Mouse (Mus musculus): ENCODE data around the gene Dr1.
"Not testable (repeated sequence)": the region's sequence is repeated elsewhere in the genome, so short reads cannot be mapped to it uniquely, and the experiment has no call there.

Gene Dr1

DNA sequence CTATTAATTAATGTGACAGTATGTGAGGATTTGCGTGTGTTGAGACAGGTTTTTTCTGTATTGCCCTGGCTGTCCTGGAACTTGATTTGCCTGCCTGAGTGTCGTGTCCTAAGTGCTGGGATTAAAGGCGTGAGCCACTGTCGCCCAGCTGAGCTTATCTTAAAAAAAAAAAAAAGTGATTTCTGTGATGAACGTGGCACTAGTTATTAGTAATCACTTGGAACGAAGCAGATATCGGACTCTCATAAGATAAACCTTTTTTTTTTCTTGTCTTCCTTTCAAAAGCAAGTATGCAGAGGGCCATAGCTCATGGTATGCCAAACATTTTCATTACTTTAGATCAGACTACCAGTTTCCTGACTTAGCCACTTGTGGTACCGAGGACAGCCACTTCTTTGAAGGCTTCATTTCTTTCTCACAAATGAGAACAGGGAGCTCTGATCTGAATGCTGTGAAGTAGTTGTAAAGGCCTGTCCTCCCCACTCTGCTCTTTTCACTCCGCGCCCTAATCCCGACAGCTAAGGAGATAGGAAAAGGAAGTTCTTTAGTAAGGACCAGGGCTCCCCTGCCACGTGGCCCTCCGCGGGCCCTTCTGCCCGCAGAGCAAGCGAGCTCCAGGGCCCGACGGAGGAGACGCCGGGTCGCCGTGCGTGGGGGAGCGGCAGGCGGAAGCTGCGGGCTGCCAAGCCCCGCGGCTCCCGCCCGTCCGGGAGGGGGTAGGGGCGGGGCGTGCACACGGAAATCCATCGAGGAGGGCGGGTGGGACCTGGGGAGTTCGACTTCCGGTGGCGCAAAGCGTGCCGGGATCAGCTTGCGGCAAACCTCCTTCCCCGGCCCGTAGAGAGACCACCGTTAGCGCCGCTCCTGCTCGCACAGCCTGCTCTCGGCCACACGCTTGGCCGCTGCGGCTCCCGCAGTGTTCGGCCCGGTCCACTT lies at the start of gene Dr1:
Gene Dr1, plus strand, starts transcription at position 771 of the 936 bp plus-strand sequence.
- DNase-seq (ENCODE audit: low spot score in 2 of 2): peak; percentile 88 to 90

DNA sequence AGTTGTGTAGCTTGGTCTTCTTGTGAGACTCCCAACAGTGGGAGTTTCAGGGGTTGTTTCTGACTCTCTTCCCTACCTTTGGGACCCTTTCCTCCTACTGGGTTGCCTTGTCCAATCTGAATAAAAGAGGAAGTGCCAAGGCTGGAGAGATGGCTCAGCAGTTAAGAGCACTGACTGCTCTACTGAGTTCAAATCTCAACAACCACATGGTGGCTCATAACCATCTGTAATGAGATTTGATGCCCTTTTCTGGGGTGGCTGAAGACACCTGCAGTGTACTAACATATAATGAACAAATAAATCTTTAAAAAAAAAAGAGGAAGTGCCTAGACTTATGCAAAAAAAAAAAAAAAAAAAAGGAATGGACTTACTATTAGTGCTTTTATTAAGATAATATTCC lies 44.6 kb upstream of the Dr1 start:
- DNase-seq (ENCODE audit: low spot score in 2 of 2): peak in 1 of 2 experiments; percentile 8

DNA sequence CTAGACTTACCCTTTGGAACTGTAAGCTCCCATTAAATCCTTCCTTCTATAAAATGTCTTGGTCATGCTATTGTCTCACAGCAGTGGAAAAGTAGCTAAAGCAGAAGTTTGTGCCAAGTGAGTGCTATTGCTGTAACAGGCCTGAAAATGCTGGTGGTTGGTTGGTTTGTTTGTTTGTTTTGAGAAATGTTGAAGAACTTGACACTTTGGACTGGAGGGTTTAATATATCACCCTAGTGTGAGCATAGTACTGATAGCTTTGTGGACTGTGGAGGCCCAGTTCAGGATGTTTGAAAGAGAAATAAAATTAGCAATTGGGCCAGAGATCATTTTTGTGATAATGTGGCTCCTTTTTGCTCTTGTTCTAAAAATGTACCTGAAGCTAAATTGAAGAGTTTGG lies 42.5 kb upstream of the Dr1 start:
- DNase-seq (ENCODE audit: low spot score in 2 of 2): no peak

DNA sequence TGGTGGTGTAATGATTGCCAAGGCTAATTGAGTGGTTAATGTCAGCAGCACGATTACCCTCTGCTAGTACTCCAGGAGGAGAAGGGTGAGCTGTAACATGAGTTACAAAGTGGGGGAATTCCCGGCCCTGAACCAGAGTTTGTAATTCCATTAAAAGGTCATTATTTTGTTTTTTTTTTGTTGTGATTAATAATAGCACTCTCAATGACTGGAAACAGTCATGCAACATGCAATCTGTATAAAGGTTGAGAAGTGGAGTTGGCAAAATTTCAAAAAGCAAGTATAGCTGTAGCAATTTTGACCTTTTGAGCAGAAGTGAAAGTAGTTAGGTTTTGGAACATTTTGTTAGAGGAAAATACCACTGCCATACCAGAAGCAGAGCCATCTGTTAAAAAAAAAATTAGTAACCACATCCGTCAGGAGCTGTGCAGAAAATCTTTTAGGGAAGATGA lies 22.4 kb upstream of the Dr1 start:
- peak; percentile 6 to 32 for DNase-seq (ENCODE audit: low spot score in 2 of 2)

DNA sequence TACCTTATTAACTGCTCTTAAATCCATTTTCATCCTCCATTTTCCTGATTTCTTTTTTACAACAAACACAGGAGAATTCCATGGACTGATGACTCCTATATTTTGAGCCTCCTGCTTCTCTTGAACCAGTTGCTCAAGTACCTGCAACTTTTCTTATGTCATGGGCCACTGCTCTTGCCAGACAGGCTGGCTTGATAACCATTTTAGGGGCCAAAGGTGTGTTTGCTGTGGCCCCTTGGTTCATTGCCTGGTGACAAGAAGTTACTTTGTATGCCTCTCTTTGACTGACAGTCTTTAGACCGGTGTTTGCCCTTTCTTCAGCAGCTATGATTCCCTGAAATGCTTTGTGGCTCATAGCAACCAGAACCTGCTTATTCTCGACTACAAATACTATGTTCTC lies 18.7 kb upstream of the Dr1 start:
- DNase-seq (ENCODE audit: low spot score in 2 of 2): no peak

DNA sequence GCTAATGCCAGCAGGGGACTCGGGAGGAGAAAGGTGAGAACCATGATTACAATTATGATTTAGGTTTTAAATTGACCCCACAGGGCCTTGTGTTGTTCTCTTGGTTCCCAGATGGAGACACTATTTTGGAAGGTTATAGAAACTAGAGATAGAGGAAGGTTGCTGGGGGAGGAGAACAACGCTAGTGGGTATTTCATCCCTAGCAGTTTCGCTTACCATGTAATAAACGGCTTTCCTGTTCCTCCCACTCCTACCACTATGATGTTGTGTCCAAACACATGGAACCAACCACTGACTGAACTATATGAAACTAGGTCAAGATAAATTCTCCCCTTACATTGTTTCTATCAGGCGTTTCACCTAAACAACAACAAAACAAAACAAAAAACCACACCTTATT lies 13.4 kb upstream of the Dr1 start:
- DNase-seq (ENCODE audit: low spot score in 2 of 2): no peak

DNA sequence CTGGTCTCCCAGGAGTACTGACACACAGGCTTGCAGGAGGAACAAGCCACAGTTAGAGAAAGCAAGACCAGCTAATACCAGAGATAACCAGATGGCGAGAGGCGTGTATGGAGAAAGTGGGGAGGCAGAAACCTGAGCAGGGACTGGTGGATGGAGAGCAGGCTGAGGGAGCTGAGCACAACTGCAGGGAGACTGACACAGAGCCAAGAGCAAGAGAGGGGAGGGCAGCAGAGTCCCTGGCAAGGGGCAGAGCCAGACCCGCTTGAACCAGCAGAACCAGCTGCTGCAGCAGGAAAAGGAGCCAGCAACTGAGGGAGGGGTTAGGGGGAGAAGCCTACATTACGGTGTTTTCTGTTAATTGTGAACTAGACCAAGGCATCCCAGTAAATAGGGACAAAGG lies 6.0 kb upstream of the Dr1 start:
- peak; percentile 30 to 49 for DNase-seq (ENCODE audit: low spot score in 2 of 2)

DNA sequence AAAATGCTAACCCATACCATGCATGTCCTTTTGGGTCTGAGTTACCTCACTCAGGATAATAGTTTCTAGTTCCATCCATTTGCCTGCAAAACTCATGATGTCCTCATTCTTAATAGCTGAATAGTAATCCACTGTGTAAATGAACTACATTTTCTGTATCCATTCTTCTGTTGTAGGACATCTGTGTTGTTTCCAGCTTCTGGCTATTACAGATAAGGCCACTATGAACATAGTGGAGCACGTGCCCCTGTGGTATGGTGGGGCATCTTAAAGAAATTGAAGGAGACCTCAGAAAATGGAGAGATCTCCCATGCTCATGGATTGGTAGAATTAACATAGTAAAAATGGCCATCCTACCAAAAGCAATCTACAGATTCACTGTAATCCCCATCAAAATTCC lies 4.9 kb upstream of the Dr1 start:
- DNase-seq (ENCODE audit: low spot score in 2 of 2): not testable (repeated sequence)

DNA sequence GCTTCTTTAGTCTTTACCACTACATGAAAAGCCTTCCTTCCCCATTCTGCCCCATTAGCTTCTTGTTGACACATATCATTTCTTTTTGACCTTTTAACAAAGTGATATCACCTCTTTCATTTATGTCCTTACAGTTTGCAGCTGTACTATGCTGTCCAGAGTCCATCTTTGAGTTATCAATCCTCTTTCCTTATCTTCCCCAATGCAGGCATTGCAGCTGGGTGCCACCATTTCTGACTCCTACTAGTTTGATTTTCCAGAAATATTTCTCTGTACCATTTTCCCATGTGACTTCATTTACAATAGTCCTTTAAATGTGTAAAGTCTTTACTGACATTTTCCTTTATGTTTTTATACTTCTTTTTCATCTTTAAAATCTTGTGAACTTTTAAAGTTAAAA lies 1.7 kb upstream of the Dr1 start:
- DNase-seq (ENCODE audit: low spot score in 2 of 2): no peak

DNA sequence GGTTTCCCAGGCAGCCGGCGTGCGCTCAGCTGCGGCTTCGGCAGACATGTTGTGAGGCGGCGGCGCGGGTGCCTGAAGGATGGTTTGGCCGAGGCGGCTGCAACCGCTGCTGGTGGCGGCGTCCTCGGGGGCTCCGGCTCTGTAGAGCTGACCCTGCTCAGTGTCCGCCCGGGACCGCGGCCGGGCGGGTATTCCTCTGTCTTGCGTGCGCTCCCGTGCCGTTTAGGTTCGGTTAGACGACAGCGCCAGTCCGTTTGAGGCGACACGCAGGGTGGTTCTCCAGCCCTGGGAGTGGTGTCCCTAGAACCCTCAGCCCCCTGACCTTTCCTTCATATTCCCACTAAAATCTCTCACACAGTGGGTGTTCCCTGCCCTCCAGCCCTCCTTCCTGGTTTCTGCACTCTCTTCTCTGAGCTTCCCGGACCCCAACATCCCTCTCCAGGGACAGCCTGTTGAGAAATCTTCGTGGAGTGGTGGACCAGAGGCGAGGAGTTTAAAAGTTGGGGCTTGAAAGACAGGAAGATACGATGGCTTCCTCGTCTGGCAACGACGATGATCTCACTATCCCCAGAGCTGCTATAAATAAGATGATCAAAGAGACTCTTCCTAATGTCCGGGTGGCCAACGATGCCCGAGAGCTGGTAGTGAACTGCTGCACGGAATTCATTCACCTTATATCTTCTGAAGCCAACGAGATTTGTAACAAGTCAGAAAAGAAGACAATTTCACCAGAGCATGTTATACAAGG lies 540 bp downstream of the Dr1 start:
- no peak for DNase-seq (ENCODE audit: low spot score in 2 of 2)

DNA sequence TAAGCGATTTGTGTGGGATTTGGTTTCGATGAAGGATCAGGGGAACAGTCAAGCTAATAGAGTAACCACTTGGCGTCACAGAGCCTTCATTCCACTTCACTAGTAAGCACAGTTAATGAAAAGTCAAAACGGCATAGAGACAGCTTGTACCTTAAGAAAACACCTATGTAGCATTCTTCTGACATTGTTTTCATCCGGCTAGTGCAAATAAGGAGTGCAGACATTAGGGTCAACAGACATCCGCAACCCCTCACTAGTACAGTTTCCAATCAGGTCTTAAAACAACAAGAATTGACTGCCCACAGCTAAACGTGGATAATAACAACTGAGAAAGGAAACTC lies 1.1 kb downstream of the Dr1 start:
- DNase-seq (ENCODE audit: low spot score in 2 of 2): no peak

DNA sequence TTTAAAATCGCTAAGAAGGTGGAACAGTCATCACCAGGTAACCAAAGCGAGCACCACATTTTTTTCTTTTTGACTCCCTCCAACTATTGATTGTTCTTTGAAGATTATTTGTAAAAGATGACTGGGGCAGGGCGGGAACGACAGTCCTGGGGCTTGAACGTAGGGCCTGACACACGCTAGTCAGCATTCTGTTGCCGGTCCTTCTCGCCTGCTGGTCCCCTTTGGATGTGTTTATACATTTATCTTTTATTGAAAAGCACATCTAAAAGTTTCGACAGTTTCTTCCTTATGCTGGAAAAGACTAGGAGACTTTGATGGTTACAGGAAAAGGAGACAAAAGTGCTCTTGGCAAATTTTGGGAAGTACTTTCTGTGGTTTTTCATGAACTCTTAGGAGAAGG lies 1.7 kb downstream of the Dr1 start:
- DNase-seq (ENCODE audit: low spot score in 2 of 2): no peak

DNA sequence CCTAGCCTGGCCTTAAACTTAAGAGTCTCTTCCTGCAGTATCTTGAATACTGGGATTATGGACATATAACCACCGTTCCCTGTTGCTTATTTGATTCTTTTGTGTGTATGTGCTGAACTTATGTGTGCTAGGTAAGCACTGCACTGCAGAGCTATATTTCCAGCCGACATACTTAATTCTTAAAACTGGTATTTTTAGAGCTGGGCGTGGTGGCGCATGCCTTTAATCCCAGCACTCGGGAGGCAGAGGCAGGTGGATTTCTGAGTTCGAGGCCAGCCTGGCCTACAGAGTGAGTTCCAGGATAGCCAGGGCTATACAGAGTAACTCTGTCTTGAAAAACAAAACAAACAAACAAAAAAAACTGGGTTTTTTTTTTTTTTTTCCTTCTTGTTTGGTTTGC lies 2.6 kb downstream of the Dr1 start:
- DNase-seq (ENCODE audit: low spot score in 2 of 2): not testable (repeated sequence)

DNA sequence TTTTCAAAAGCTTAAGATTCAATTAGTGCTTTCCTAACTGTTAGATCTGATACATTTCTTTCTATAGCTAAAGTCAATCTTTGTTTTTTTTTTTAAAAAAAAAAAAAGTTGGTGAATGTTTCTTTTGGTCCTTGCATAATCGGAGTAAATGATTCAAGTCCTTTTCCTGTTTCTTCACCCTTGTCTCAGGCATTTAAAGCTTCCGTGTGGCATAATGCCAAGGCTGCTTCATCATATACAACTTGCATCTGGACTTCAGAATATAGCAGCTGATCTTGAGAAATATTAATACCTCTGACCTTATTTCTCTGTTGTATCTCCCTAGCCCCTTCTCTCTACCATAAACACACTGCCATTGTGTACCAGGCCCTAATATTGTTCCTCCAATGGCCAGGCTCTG lies 18.3 kb downstream of the Dr1 start:
- DNase-seq (ENCODE audit: low spot score in 2 of 2): no peak

DNA sequence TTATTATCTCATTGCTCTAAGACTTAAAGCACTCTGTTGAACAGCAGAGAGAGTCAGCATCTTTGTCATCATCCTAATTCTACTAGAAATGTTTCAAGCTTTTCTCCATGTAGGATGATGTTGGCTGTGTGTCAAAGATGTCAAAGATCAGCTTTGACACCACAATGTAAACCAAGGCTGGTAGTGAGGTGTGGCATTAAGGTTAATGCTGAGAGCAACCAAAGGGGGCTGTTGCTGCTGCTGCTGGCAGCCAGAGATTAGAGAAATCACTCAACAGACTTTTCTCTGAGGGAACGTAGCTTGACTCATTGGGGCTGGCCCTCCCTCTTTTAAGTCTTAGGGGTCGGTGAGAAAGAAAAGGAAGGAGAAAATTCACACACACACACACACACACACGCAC lies 32.9 kb downstream of the Dr1 start:
- no peak for DNase-seq (ENCODE audit: low spot score in 2 of 2)

DNA sequence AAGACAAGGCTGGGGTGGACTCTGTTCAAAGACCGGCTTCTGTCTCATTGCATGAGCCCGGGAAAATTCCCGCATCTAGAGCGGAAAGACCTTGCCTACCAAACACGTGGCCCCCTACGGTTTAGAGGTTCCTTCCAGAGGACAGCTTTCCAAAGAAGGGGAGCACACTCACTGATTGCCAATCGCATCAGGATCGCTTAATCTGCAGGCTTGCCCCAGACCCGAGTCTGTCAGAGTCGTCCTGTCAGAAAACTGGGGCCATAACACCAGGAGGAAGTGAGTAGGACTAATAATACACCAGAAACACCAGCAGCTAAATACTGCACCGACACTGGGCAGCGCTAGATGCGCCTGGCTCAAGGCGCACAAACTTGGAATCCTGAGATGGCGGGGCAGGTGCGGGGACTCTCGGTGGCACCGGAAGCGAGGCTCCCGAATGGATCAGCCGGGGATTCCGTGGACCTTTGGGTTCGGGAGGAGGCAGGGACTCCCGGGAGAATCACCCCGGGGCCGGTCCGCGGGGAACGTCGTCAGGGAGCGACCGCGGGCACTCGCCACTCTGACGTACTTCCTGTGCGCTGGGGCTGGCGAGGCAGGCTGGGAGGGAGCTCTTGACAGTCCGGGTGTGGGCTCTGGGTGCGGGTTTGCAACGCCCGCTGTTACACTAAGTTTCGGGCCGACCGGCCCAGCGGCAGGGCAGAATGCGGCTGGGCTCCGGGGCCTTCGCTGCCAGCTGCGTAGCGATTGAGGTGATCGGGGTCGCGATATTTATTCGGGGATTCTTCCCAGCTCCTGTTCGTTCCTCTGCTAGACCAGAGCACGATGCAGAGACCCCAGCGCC lies 43.7 kb downstream of the Dr1 start, which contains the start of gene Pigg:
Gene Pigg, plus strand, starts transcription at position 386 of the 841 bp plus-strand sequence.
- DNase-seq (ENCODE audit: low spot score in 2 of 2): peak; percentile 88

DNA sequence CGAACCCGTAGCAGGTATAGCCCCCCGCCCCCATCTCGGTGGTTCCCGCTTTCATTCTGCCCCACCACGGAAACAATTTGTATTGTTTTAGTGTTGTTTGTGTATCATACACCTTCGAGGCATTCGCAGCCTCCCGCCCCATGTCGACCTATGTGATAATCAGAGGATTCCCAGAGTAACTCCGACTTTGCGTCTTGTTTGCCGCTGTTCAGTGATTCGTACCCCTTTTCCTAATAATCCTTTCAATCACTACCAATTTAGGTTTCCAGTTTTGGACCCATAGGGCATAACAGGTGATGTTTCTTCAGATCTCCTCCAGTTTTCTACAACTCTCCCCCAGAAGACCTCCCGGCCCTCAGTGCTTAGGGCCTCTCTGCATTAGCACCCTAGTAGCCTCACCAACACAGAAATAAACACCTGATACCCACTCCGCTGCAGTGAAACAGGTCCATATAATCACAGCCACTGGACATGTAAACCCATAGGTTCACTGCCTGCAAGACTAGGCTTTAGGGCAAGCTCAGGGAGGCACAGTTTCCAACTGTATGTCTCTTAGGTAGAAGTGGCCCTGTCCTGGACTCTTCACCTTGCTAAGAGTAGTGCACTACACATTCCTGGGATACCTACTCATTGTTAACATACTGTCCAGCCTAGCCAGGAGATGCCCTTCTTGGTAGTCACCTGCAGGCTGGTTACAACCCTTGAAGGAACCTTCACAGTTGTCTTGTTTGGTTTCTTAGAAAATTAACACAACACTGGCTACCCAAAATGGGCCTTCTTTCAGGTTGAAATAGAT lies 44.6 kb downstream of the Dr1 start:
- DNase-seq (ENCODE audit: low spot score in 2 of 2): no peak
